Mouse (Mus musculus) lung, postnatal 0 days (tissue): ENCODE measurements around the gene Iqsec1.

Experiments used
- CTCF ChIP-seq: IDR thresholded peaks from 2 replicates; pipeline ENCODE4 v1.5.1; 2016; ENCODE audit warnings: antibody characterized with exemption, mild to moderate bottlenecking
- EP300 ChIP-seq: IDR thresholded peaks from 2 replicates; pipeline ENCODE4 v1.6.1; 2016; ENCODE audit warnings: antibody characterized with exemption, mild to moderate bottlenecking, control low read depth

DNA sequence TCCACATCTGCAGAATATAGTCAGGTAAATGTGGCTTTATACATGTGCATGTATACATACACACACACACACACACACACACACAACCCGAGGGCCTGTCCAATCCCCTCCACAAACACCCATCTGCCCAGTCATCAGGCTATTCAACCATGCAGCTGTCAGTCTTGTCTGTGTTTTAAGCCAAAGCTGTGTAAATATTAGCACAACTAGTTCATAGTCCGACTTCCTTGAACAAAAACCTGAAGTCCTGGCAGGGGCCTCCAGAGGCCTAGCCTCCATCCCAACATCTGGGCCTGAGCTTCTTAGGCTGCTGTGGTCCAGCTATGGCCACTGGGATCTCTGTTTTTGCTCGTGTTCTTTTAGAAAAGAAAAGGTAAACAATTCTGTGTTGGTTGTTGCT is 274.8 kb downstream of the Iqsec1 start:
- TF ChIP-seq CTCF = no peak
- TF ChIP-seq EP300 = no peak
